23 mouse cellular contexts compared by ENCODE assay signal in the genomic region with DNA sequence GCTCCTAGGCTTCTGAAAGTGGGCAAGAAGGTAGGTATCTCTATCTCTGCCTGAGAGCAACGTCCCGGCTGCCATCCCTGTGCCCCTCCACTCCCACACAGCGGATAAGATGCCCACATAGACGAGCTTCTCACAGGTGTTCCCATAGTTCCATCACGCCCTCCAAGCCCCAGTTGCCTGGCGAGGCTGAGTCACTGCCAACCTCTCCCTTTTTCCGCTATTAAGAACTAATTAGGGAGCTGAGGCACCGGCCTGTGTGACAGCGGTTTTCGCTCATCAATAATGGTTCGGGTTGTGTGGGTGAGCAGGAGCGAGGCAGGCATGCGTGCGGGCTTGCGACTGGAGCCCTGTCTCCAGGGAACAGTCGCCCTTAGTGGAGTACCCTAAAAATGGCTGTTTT. TPM values are rescaled to one million over a fixed set of nuclear protein-coding genes. Genes with fewer than 3 reads are reported as not detected.
DNase-seq lines count a peak whose midpoint lies in the region; ATAC-seq and TF ChIP-seq lines count a peak whose summit lies in the region.
"Had no signal": no experiment of that assay in that cellular context is flagged by ENCODE, and none has a peak within 500 bp of the region (broad histone marks: within the 10 kb centered on the region; RNA-seq: fewer than 3 reads in every experiment).

No protein-coding gene starts in this region.

- H3K4me1 ChIP-seq in forebrain, embryonic 12.5 days: peaks cover 44% of the 10 kb centered on the region
- H3K4me1 ChIP-seq in forebrain, embryonic 11.5 days (replicated peaks; ENCODE audit: control insufficient read depth, insufficient read depth, low read length): no peaks in the 10 kb centered on the region
- H3K4me1 ChIP-seq in ES-E14 (ENCODE audit: control insufficient read depth in 2 of 2, insufficient read depth in 2 of 2, low read length in 2 of 2, poor library complexity in 1 of 2): peaks cover 0 to 10% of the 10 kb centered on the region in 2 experiments; a peak in 2 of 4 replicates
- peaks cover 31% of the 10 kb centered on the region for H3K4me1 ChIP-seq in hindbrain, embryonic 16.5 days (ENCODE audit: control insufficient read depth, insufficient read depth, low read depth, low read length)
- H3K4me1 ChIP-seq: embryonic facial prominence, embryonic 15.5 days had no signal

- H3K9me3 ChIP-seq in forebrain, embryonic 12.5 days: no peaks in the 10 kb centered on the region
- no peaks in the 10 kb centered on the region for H3K9me3 ChIP-seq in forebrain, embryonic 11.5 days (ENCODE audit: control insufficient read depth, low read length)
- H3K9me3 ChIP-seq in ES-E14 (ENCODE audit: control insufficient read depth, insufficient read depth, low read depth, low read length): no peaks in the 10 kb centered on the region
- H3K9me3 ChIP-seq in hindbrain, embryonic 16.5 days (ENCODE audit: control insufficient read depth, low read length): no peaks in the 10 kb centered on the region
- H3K9me3 ChIP-seq: embryonic facial prominence, embryonic 15.5 days had no signal

- no peak overlapping the region for H3K4me3 ChIP-seq in forebrain, embryonic 12.5 days (replicated peaks)
- no peak overlapping the region for H3K4me3 ChIP-seq in forebrain, embryonic 11.5 days (ENCODE audit: low read depth, low read length)
- no peak overlapping the region for H3K4me3 ChIP-seq in layer of hippocampus, adult 2 months
- H3K4me3 ChIP-seq in ES-E14 (ENCODE audit: insufficient read depth in 1 of 2, low read depth in 1 of 2, low read length in 2 of 2, poor library complexity in 1 of 2, severe bottlenecking in 1 of 2): peak overlapping the region; percentile 41 to 51
- no peak overlapping the region for H3K4me3 ChIP-seq in hindbrain, embryonic 16.5 days (ENCODE audit: low read length)
- H3K4me3 ChIP-seq: embryonic facial prominence, embryonic 15.5 days; heart, adult 2 months had no signal

- in situ Hi-C loops in ES-E14 (cut with MboI; ENCODE audit: low sequenced_read_pairs in 2 of 2, unreplicated experiment in 2 of 2): no loop called here

- no peak overlapping the region for H3K9ac ChIP-seq in forebrain, embryonic 12.5 days
- no peak overlapping the region for H3K9ac ChIP-seq in forebrain, embryonic 11.5 days (ENCODE audit: low read length)
- peak overlapping the region; percentile 19; the same call in 1 of the 2 replicates for H3K9ac ChIP-seq in ES-E14 (ENCODE audit: insufficient read depth, low read depth, low read length, poor library complexity, severe bottlenecking)
- H3K9ac ChIP-seq in hindbrain, embryonic 16.5 days (ENCODE audit: low read depth, low read length): no peak overlapping the region
- H3K9ac ChIP-seq: embryonic facial prominence, embryonic 15.5 days; liver, postnatal 0 days had no signal

- TF ChIP-seq CTCF in layer of hippocampus, adult 2 months (conservative IDR thresholded peaks at IDR 0.05): no peak

- 0 out of 2 replicates have a peak, but pooled peaks cover 3% of the 10 kb centered on the region for H3K27me3 ChIP-seq in forebrain, embryonic 12.5 days
- no peaks in the 10 kb centered on the region for H3K27me3 ChIP-seq in forebrain, embryonic 11.5 days (ENCODE audit: control insufficient read depth, insufficient read depth, low read length)
- no peaks in the 10 kb centered on the region for H3K27me3 ChIP-seq in hindbrain, embryonic 16.5 days (replicated peaks; ENCODE audit: control insufficient read depth, insufficient read depth, low read length)
- H3K27me3 ChIP-seq: embryonic facial prominence, embryonic 15.5 days had no signal

- H3K27ac ChIP-seq in forebrain, embryonic 12.5 days: peak overlapping the region; percentile 19; the same call in 1 of the 2 replicates
- H3K27ac ChIP-seq in forebrain, embryonic 11.5 days (ENCODE audit: low read depth, low read length): no peak overlapping the region
- H3K27ac ChIP-seq in layer of hippocampus, adult 2 months: peak overlapping the region; percentile 79
- H3K27ac ChIP-seq in ES-E14 (ENCODE audit: insufficient read depth, low read depth, low read length, poor library complexity, severe bottlenecking): no peak overlapping the region
- no peak overlapping the region for H3K27ac ChIP-seq in hindbrain, embryonic 16.5 days (ENCODE audit: low read depth, low read length)
- H3K27ac ChIP-seq: embryonic facial prominence, embryonic 15.5 days; heart, adult 2 months had no signal

- ATAC-seq in forebrain, embryonic 12.5 days (ENCODE audit: low FRiP score): no peak
- ATAC-seq in forebrain, embryonic 11.5 days (replicated peaks; ENCODE audit: low FRiP score): no peak
- ATAC-seq in hindbrain, embryonic 16.5 days: 0 out of 2 replicates have a peak, but pooled peaks have one; percentile 19
- ATAC-seq: activated CD4-positive, CD25-positive, alpha-beta regulatory T cell, adult 4 months; CD4-positive, CD25-positive, alpha-beta regulatory T cell, adult 4 months; liver, postnatal 0 days had no signal

- whole genome bisulfite sequencing in forebrain, embryonic 12.5 days: 52% methylated on average over 16 of the region's 16 CpGs
- 66% methylated on average over 16 of the region's 16 CpGs for WGBS in forebrain, embryonic 11.5 days
- 34% methylated on average over 16 of the region's 16 CpGs for WGBS in hindbrain, embryonic 16.5 days

- DNase-seq in forebrain, embryonic 11.5 days (ENCODE audit: low spot score): no peak
- DNase-seq in layer of hippocampus, adult 2 months (ENCODE audit: low spot score in 2 of 2): no peak
- no peak for DNase-seq in layer of hippocampus, adult 9-11 months
- DNase-seq in ES-E14 (ENCODE audit: low read depth, low spot score): no peak
- DNase-seq in gastrocnemius, postnatal 10 days: no peak
- DNase-seq in embryo, embryonic 11 days: no peak
- DNase-seq: adrenal gland, postnatal 14 days; cerebellum, adult 9-11 months; heart, adult 2 months; kidney, adult 2 months; kidney, postnatal 36 days; liver, postnatal 0 days; right cerebral cortex, postnatal 14 days; thymus, postnatal 25 days had no signal

- H3K36me3 ChIP-seq in forebrain, embryonic 12.5 days (replicated peaks): no peaks in the 10 kb centered on the region
- no peaks in the 10 kb centered on the region for H3K36me3 ChIP-seq in forebrain, embryonic 11.5 days (ENCODE audit: control insufficient read depth, insufficient read depth, low read length)
- no peaks in the 10 kb centered on the region for H3K36me3 ChIP-seq in ES-E14 (ENCODE audit: control insufficient read depth, insufficient read depth, low read length, poor library complexity, severe bottlenecking)
- no peaks in the 10 kb centered on the region for H3K36me3 ChIP-seq in hindbrain, embryonic 16.5 days (ENCODE audit: control insufficient read depth, insufficient read depth, low read length)
- H3K36me3 ChIP-seq: embryonic facial prominence, embryonic 15.5 days had no signal

- no peak overlapping the region for H3K4me2 ChIP-seq in forebrain, embryonic 12.5 days
- H3K4me2 ChIP-seq in forebrain, embryonic 11.5 days (ENCODE audit: low read depth, low read length, severe bottlenecking): no peak overlapping the region
- H3K4me2 ChIP-seq in hindbrain, embryonic 16.5 days (ENCODE audit: low read length): peak overlapping the region; percentile 13; the same call in 1 of the 2 replicates
- H3K4me2 ChIP-seq: embryonic facial prominence, embryonic 15.5 days had no signal

TF ChIP-seq in ES-E14, 5 proteins besides CTCF, POLR2A, EP300 and RAD21:
- TF ChIP-seq HCFC1 (IDR thresholded peaks at IDR 0.05; ENCODE audit: borderline replicate concordance, insufficient read depth, low read length): no peak
- TF ChIP-seq ZC3H11A (IDR thresholded peaks at IDR 0.05; ENCODE audit: borderline replicate concordance, low read depth, low read length): no peak
- no peak for TF ChIP-seq MAFK (IDR thresholded peaks at IDR 0.05; ENCODE audit: insufficient read depth, low read depth, low read length)
- TF ChIP-seq CHD2 (IDR thresholded peaks at IDR 0.05; ENCODE audit: low read depth, low read length): no peak
- TF ChIP-seq ZNF384 (IDR thresholded peaks at IDR 0.05; ENCODE audit: low read depth, low read length): no peak

RNA-seq across cellular contexts. Expression of gene Gast, which starts 4.0 kb away (rescaled TPM):
- polyA plus RNA-seq in forebrain, embryonic 12.5 days (2016; fragmentation: Nextera tagmentation; extraction: Ambion mirVana): 1.1 TPM in 1 of 2 replicates, not detected in the other
- polyA plus RNA-seq in forebrain, embryonic 11.5 days (2014; fragmentation: Nextera tagmentation; extraction: Ambion mirVana): 0.69 and 0.79 TPM in 2 replicates
- total RNA-seq in layer of hippocampus, adult 2 months (2021): not detected
- 1.6 and 2.9 TPM in 2 replicates for total RNA-seq in ES-E14 (2012; rRNA removed)
- polyA plus RNA-seq in hindbrain, embryonic 16.5 days (2015; fragmentation: Nextera tagmentation; extraction: Ambion mirVana): 0.52 TPM in 1 of 2 replicates, not detected in the other
- not detected for total RNA-seq in gastrocnemius, postnatal 10 days (2021)
- total RNA-seq: adrenal gland, postnatal 14 days; gastrocnemius, adult 8-10 months; heart, adult 2 months; layer of hippocampus, postnatal 14 days; left cerebral cortex, postnatal 14 days had no signal
- polyA plus RNA-seq: activated CD4-positive, CD25-positive, alpha-beta regulatory T cell, adult 4 months; CD4-positive, CD25-positive, alpha-beta regulatory T cell, adult 4 months; heart, adult 2 months; heart, embryonic 16.5 days; kidney, adult 2 months; liver, postnatal 0 days had no signal

RNA-seq across cellular contexts. Expression of gene Eif1, which starts 10.6 kb away (rescaled TPM):
- polyA plus RNA-seq in forebrain, embryonic 12.5 days (2016; fragmentation: Nextera tagmentation; extraction: Ambion mirVana): 1,544 and 1,585 TPM in 2 replicates
- 1,675 and 1,791 TPM in 2 replicates for polyA plus RNA-seq in forebrain, embryonic 11.5 days (2014; fragmentation: Nextera tagmentation; extraction: Ambion mirVana)
- 100 to 1,000 TPM; 713 to 750 TPM for total RNA-seq in layer of hippocampus, adult 2 months (2021)
- total RNA-seq in ES-E14 (2012; rRNA removed): 322 and 326 TPM in 2 replicates
- polyA plus RNA-seq in hindbrain, embryonic 16.5 days (2015; fragmentation: Nextera tagmentation; extraction: Ambion mirVana): 1,208 and 1,248 TPM in 2 replicates
- total RNA-seq in gastrocnemius, postnatal 10 days (2021): 100 to 1,000 TPM; 838 to 840 TPM

RNA-seq across cellular contexts. Expression of gene Hap1, which starts 25.7 kb away (rescaled TPM):
- 96.3 and 116 TPM in 2 replicates for polyA plus RNA-seq in forebrain, embryonic 12.5 days (2016; fragmentation: Nextera tagmentation; extraction: Ambion mirVana)
- 39.0 and 46.1 TPM in 2 replicates for polyA plus RNA-seq in forebrain, embryonic 11.5 days (2014; fragmentation: Nextera tagmentation; extraction: Ambion mirVana)
- 100 to 1,000 TPM; 169 to 174 TPM for total RNA-seq in layer of hippocampus, adult 2 months (2021)
- 21.4 and 34.2 TPM in 2 replicates for total RNA-seq in ES-E14 (2012; rRNA removed)
- polyA plus RNA-seq in hindbrain, embryonic 16.5 days (2015; fragmentation: Nextera tagmentation; extraction: Ambion mirVana): 316 and 333 TPM in 2 replicates
- total RNA-seq in gastrocnemius, postnatal 10 days (2021): 1 to 10 TPM in 1 of 2 experiments, under 1 TPM in 1; 0.73 to 1.3 TPM

Comparison
In these comparisons a context has a peak if more than half of its experiments do, and no peak if none do; other contexts are left out.
1. H3K27ac ChIP-seq: peak in forebrain, embryonic 12.5 days (single experiment) and layer of hippocampus, adult 2 months (single experiment); none in forebrain, embryonic 11.5 days (single experiment), ES-E14 (single experiment) and hindbrain, embryonic 16.5 days (single experiment).
2. H3K4me3 ChIP-seq: peak in ES-E14 (2 of 2); none in forebrain, embryonic 12.5 days (single experiment), forebrain, embryonic 11.5 days (single experiment), layer of hippocampus, adult 2 months (single experiment) and hindbrain, embryonic 16.5 days (single experiment).